Mouse (Mus musculus) kidney, postnatal 0 days (tissue): ENCODE results near the gene Boll. TPM values are rescaled to one million over a fixed set of nuclear protein-coding genes. Genes with fewer than 3 reads are reported as not detected.
A peak's percentile ranks its signal among the peaks of the same experiment; 100 is the strongest.

Experiments
- ATAC-seq: fragments of 200-750 bp; cut with Nextera tagmentation; replicated peaks from 2 replicates; pipeline ENCODE4 v1.8.0; 2017; ENCODE audit warnings: low read depth, moderate number of reproducible peaks, moderate TSS enrichment, moderate library complexity; ENCODE audit not compliant: low FRiP score
- DNase-seq: peaks from one replicate; pipeline ENCODE4 v3.0.0-alpha.2; 2016; ENCODE audit warnings: low spot score
- H3K27ac ChIP-seq: fragments of 300-500 bp; sonication (generic); 2 replicates; pipeline ENCODE4 v1.5.1; 2014; ENCODE audit warnings: mild to moderate bottlenecking
- H3K27me3 ChIP-seq: fragments of 300-500 bp; sonication (generic); 2 replicates; pipeline ENCODE4 v1.6.1; 2014; ENCODE audit warnings: low read length, mixed read lengths; ENCODE audit not compliant: insufficient read depth
- H3K36me3 ChIP-seq: fragments of 300-500 bp; sonication (generic); 2 replicates; pipeline ENCODE4 v1.6.1; 2014; ENCODE audit warnings: low read length, mixed read lengths; ENCODE audit not compliant: insufficient read depth
- H3K4me1 ChIP-seq: fragments of 300-500 bp; sonication (generic); replicated peaks from 2 replicates; pipeline ENCODE4 v1.6.1; 2014; ENCODE audit warnings: antibody characterized with exemption, low read length, mixed read lengths; ENCODE audit not compliant: insufficient read depth
- H3K4me2 ChIP-seq: fragments of 300-500 bp; sonication (generic); 2 replicates; pipeline ENCODE4 v1.6.1; 2014; ENCODE audit warnings: mild to moderate bottlenecking, low read length, moderate library complexity, mixed read lengths
- H3K4me3 ChIP-seq: fragments of 300-500 bp; sonication (generic); replicated peaks from 2 replicates; pipeline ENCODE4 v1.5.1; 2014; ENCODE audit warnings: low read depth, low read length
- H3K9ac ChIP-seq: fragments of 300-500 bp; sonication (generic); 2 replicates; pipeline ENCODE4 v1.6.1; 2014; ENCODE audit warnings: low read depth, low read length
- H3K9me3 ChIP-seq: fragments of 300-500 bp; sonication (generic); replicated peaks from 2 replicates; pipeline ENCODE4 v1.6.1; 2016; ENCODE audit warnings: low read length, inconsistent platforms, mixed read lengths
- CTCF ChIP-seq: IDR thresholded peaks from 2 replicates; pipeline ENCODE4 v1.5.1; 2016; ENCODE audit warnings: antibody characterized with exemption, low read depth, mild to moderate bottlenecking, moderate library complexity
- WGBS: fragments of 180-500 bp; shearing (Covaris S2); extraction: QIAGEN DNeasy Blood & Tissue Kit; methylation state at CpG from one replicate; pipeline ENCODE4 v1.1.7; 2014; 5-methylcytosine and 5-hydroxymethylcytosine counted together
- polyA plus RNA-seq: library from polyadenylated mRNA; unstranded; fragments of >200 nt; fragmentation: Nextera tagmentation; extraction: Ambion mirVana; gene quantifications from 2 replicates; pipeline ENCODE4 v1.2.1, GENCODE M21; 2015

Gene Boll
- polyA plus RNA-seq, 1 experiment from 2014 or later = 0.72 TPM

- no peak overlapping the region for H3K27ac ChIP-seq
- ATAC-seq (no peak), DNase-seq (no peak)
- no peaks in the 10 kb centered on the region for H3K9me3 ChIP-seq
- no peak overlapping the region for H3K4me3 ChIP-seq
- no peak overlapping the region for H3K4me2 ChIP-seq
- no peak for TF ChIP-seq CTCF
- no peak overlapping the region for H3K9ac ChIP-seq
- no peaks in the 10 kb centered on the region for H3K4me1 ChIP-seq
- no peaks in the 10 kb centered on the region for H3K27me3 ChIP-seq
- WGBS = 69% methylated on average over 11 of the region's 11 CpGs
- no peaks in the 10 kb centered on the region for H3K36me3 ChIP-seq
Observed at GRCm38 (mm10) chr1:55224111-55224510, 139.2 kb downstream of the Boll start.

DNA sequence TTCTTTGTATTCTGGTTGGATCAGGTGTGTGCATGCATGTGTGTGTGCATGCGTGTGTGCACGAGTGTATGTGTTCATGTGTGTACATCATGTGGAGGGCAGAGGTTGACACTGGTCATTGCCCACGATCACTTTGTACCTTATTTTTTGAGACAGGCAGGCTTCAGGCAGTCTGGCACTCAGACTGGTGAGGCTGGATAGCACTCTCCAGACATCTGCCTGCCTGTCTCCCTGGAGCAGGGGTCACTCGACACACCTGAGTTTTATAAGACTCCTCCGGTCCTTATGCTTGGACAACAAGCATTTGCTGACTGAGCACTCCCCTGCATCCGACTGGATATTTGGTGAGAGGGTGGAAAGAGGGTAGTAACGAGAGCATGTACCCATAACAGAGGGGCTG, 140.2 kb downstream of the Boll start:
- H3K4me2 ChIP-seq = no peak overlapping the region
- no peaks in the 10 kb centered on the region for H3K36me3 ChIP-seq
- H3K27ac ChIP-seq = no peak overlapping the region
- H3K4me3 ChIP-seq = no peak overlapping the region
- 86% methylated on average over 7 of the region's 7 CpGs for WGBS
- ATAC-seq (no peak), DNase-seq (no peak)
- no peaks in the 10 kb centered on the region for H3K4me1 ChIP-seq
- no peak overlapping the region for H3K9ac ChIP-seq
- no peak for TF ChIP-seq CTCF
- no peaks in the 10 kb centered on the region for H3K9me3 ChIP-seq
- H3K27me3 ChIP-seq = no peaks in the 10 kb centered on the region

GRCm38 (mm10) chr1:55221352-55221751, 141.9 kb downstream of the Boll start:
- 80% methylated on average over 4 of the region's 4 CpGs for WGBS
- Histone ChIP-seq H3K9me3 (no peaks in the 10 kb centered on the region), H3K27ac (no peak overlapping the region), H3K4me3 (no peak overlapping the region), H3K4me1 (no peaks in the 10 kb centered on the region), H3K27me3 (no peaks in the 10 kb centered on the region), H3K4me2 (no peak overlapping the region), H3K36me3 (no peaks in the 10 kb centered on the region), H3K9ac (no peak overlapping the region)
- ATAC-seq = no peak
- peak; percentile 28 for DNase-seq
- no peak for TF ChIP-seq CTCF

- H3K4me1 ChIP-seq = no peaks in the 10 kb centered on the region
- WGBS = 25% methylated on average over 2 of the region's 2 CpGs
- DNase-seq (peak; percentile 49), ATAC-seq (no peak)
- no peak overlapping the region for H3K4me3 ChIP-seq
- H3K36me3 ChIP-seq = no peaks in the 10 kb centered on the region
- H3K27me3 ChIP-seq = no peaks in the 10 kb centered on the region
- no peak overlapping the region for H3K9ac ChIP-seq
- no peak overlapping the region for H3K4me2 ChIP-seq
- no peak overlapping the region for H3K27ac ChIP-seq
- TF ChIP-seq CTCF = no peak
- H3K9me3 ChIP-seq = no peaks in the 10 kb centered on the region
Observed at GRCm38 (mm10) chr1:55217191-55217590, 146.1 kb downstream of the Boll start.

- no peak overlapping the region for H3K4me2 ChIP-seq
- 0 out of 2 replicates have a peak, but pooled peaks cover 4% of the 10 kb centered on the region for H3K4me1 ChIP-seq
- no peak overlapping the region for H3K4me3 ChIP-seq
- H3K36me3 ChIP-seq = no peaks in the 10 kb centered on the region
- WGBS = 44% methylated on average over 11 of the region's 11 CpGs
- H3K9ac ChIP-seq = no peak overlapping the region
- no peak overlapping the region for H3K27ac ChIP-seq
- no peaks in the 10 kb centered on the region for H3K27me3 ChIP-seq
- no peaks in the 10 kb centered on the region for H3K9me3 ChIP-seq
- DNase-seq (peak; percentile 58), ATAC-seq (peak; percentile 59; the same call in 1 of the 2 replicates)
- no peak for TF ChIP-seq CTCF
Observed at GRCm38 (mm10) chr1:55215185-55215813, 148.0 kb downstream of the Boll start.

DNA sequence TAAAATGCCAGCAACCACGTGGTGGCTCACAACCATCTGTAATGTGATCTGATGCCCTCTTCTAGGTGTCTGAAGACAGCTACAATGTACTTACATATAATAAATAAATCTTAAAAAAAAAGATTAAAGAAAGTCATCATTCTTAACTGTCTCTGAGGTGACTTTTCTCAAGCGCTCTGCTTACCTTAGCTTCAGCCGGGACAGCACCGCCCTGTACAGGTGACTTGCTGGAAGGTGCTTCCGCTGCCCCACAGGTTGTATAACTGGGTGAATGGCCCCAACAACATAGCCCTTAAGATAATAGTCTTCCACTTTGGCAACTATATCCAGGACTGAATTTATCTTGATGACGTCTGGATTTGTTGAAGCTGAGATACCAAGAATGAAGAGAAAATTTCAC, 149.3 kb downstream of the Boll start:
- DNase-seq (no peak), ATAC-seq (no peak)
- TF ChIP-seq CTCF = no peak
- H3K9ac ChIP-seq = no peak overlapping the region
- H3K9me3 ChIP-seq = no peaks in the 10 kb centered on the region
- H3K27me3 ChIP-seq = no peaks in the 10 kb centered on the region
- 83% methylated on average over 6 of the region's 6 CpGs for whole genome bisulfite sequencing
- H3K36me3 ChIP-seq = no peaks in the 10 kb centered on the region
- no peak overlapping the region for H3K4me3 ChIP-seq
- H3K4me2 ChIP-seq = no peak overlapping the region
- peaks cover 5% of the 10 kb centered on the region; the same call in 1 of the 2 replicates for H3K4me1 ChIP-seq
- no peak overlapping the region for H3K27ac ChIP-seq

DNA sequence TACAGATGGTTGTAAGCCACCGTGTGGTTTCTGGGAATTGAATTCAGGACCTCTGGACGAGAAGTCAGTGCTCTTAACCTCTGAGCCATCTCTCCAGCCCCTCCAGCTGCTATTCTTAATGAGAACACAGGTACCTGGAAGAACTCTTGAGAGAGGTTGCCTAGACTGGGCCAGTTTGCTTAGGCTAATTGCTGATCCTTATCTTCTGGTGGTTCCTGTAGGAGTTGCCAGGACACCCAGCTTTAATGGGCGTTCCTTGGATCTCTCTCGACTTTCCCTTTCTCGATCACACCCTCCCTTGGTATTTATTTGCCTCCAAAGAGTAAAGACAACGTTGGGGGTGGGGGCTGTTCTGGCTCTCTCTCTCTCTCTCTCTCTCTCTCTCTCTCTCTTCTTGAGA, 149.8 kb downstream of the Boll start:
- Histone ChIP-seq H3K9ac (no peak overlapping the region), H3K36me3 (no peaks in the 10 kb centered on the region), H3K4me2 (no peak overlapping the region), H3K4me3 (no peak overlapping the region), H3K9me3 (no peaks in the 10 kb centered on the region), H3K27me3 (no peaks in the 10 kb centered on the region), H3K27ac (no peak overlapping the region), H3K4me1 (peaks cover 5% of the 10 kb centered on the region; the same call in 1 of the 2 replicates)
- TF ChIP-seq CTCF = no peak
- ATAC-seq (no peak), DNase-seq (no peak)
- WGBS = 31% methylated on average over 6 of the region's 6 CpGs
